32 mouse cellular contexts compared by ENCODE assay signal in genomic region chr3:108123242-108123641, GRCm38 (mm10). TPM values are rescaled to one million over a fixed set of nuclear protein-coding genes. Genes with fewer than 3 reads are reported as not detected.
DNase-seq lines count a peak whose midpoint lies in the region; ATAC-seq and TF ChIP-seq lines count a peak whose summit lies in the region.
"Had no signal": no experiment of that assay in that cellular context is flagged by ENCODE, and none has a peak within 500 bp of the region (broad histone marks: within the 10 kb centered on the region; RNA-seq: fewer than 3 reads in every experiment).

No protein-coding gene starts in this region.

- peak overlapping the region; percentile 81 for H3K27ac ChIP-seq in gastrocnemius, adult 2 months
- H3K27ac ChIP-seq in midbrain, embryonic 11.5 days (ENCODE audit: low read depth, low read length), result no peak overlapping the region
- H3K27ac ChIP-seq in midbrain, embryonic 16.5 days (ENCODE audit: low read length), result no peak overlapping the region
- H3K27ac ChIP-seq: embryonic facial prominence, embryonic 12.5 days; embryonic facial prominence, embryonic 15.5 days; heart, embryonic 15.5 days; hindbrain, embryonic 10.5 days; hindbrain, embryonic 14.5 days; hindbrain, postnatal 0 days had no signal

- 96% methylated on average over 5 of the region's 5 CpGs for WGBS in midbrain, embryonic 11.5 days
- 93% methylated on average over 5 of the region's 5 CpGs for WGBS in midbrain, embryonic 16.5 days

- H3K9me3 ChIP-seq in midbrain, embryonic 11.5 days (ENCODE audit: control insufficient read depth, low read length), result no peaks in the 10 kb centered on the region
- no peaks in the 10 kb centered on the region for H3K9me3 ChIP-seq in midbrain, embryonic 16.5 days (replicated peaks; ENCODE audit: control insufficient read depth, low read length, poor library complexity, severe bottlenecking)
- H3K9me3 ChIP-seq: embryonic facial prominence, embryonic 12.5 days; embryonic facial prominence, embryonic 15.5 days; heart, embryonic 12.5 days; heart, embryonic 15.5 days; hindbrain, embryonic 10.5 days had no signal

- intact Hi-C loops in gastrocnemius, adult 2 months (cut with DNase I), result no loop called here

- TF ChIP-seq CTCF in gastrocnemius, adult 2 months (IDR thresholded peaks at IDR 0.05), result no peak

- no peak for DNase-seq in gastrocnemius, adult 2 months
- DNase-seq in gastrocnemius, postnatal 25 days, result no peak
- DNase-seq in midbrain, embryonic 11.5 days (ENCODE audit: low spot score, missing footprints), result peak; percentile 21
- DNase-seq in lung, postnatal 4 days, result no peak
- no peak for DNase-seq in ovary, postnatal 14 days (ENCODE audit: low spot score)
- DNase-seq: adrenal gland, postnatal 10 days; adrenal gland, postnatal 36 days; cerebellum, adult 11 months; cerebellum, adult 2 months; cerebellum, adult 9-11 months; cerebellum, postnatal 25 days; forebrain, postnatal 0 days; gastrocnemius, postnatal 14 days; heart, postnatal 10 days; heart, postnatal 36 days had no signal

- no peak overlapping the region for H3K4me2 ChIP-seq in midbrain, embryonic 11.5 days
- H3K4me2 ChIP-seq in midbrain, embryonic 16.5 days (ENCODE audit: low read length), result no peak overlapping the region
- H3K4me2 ChIP-seq: embryonic facial prominence, embryonic 12.5 days; embryonic facial prominence, embryonic 15.5 days; heart, embryonic 12.5 days; heart, embryonic 15.5 days; hindbrain, embryonic 14.5 days had no signal

- no peak overlapping the region for H3K4me3 ChIP-seq in gastrocnemius, adult 2 months
- H3K4me3 ChIP-seq in midbrain, embryonic 11.5 days (ENCODE audit: low read depth, low read length), result no peak overlapping the region
- H3K4me3 ChIP-seq in midbrain, embryonic 16.5 days (ENCODE audit: low read depth, low read length), result no peak overlapping the region
- H3K4me3 ChIP-seq: embryonic facial prominence, embryonic 12.5 days; embryonic facial prominence, embryonic 15.5 days; heart, embryonic 12.5 days; heart, embryonic 15.5 days; hindbrain, embryonic 10.5 days had no signal

- H3K4me1 ChIP-seq in midbrain, embryonic 11.5 days (ENCODE audit: control insufficient read depth, insufficient read depth, low read length), result no peaks in the 10 kb centered on the region
- no peaks in the 10 kb centered on the region for H3K4me1 ChIP-seq in midbrain, embryonic 16.5 days (ENCODE audit: control insufficient read depth, insufficient read depth, low read length)
- H3K4me1 ChIP-seq: embryonic facial prominence, embryonic 12.5 days; embryonic facial prominence, embryonic 15.5 days; heart, embryonic 15.5 days had no signal

- no peak for ATAC-seq in midbrain, embryonic 11.5 days (ENCODE audit: low FRiP score)
- ATAC-seq in midbrain, embryonic 16.5 days, result no peak
- peak; percentile 27; the same call in 1 of the 2 replicates for ATAC-seq in granulocyte monocyte progenitor cell, adult 5-6 weeks (replicated peaks; ENCODE audit: poor library complexity, severe bottlenecking)
- ATAC-seq: forebrain, embryonic 14.5 days; forebrain, postnatal 0 days; hindbrain, postnatal 0 days; intestine, embryonic 16.5 days had no signal

- no peaks in the 10 kb centered on the region for H3K27me3 ChIP-seq in midbrain, embryonic 11.5 days (ENCODE audit: control insufficient read depth, insufficient read depth, low read length)
- no peaks in the 10 kb centered on the region for H3K27me3 ChIP-seq in midbrain, embryonic 16.5 days (ENCODE audit: control insufficient read depth, insufficient read depth, low read depth, low read length)
- H3K27me3 ChIP-seq: embryonic facial prominence, embryonic 12.5 days; embryonic facial prominence, embryonic 15.5 days; heart, embryonic 12.5 days; heart, embryonic 15.5 days had no signal

- H3K36me3 ChIP-seq in midbrain, embryonic 11.5 days (ENCODE audit: control insufficient read depth, insufficient read depth, low read length), result peaks cover 6% of the 10 kb centered on the region; the same call in 1 of the 2 replicates
- peaks cover 2% of the 10 kb centered on the region; the same call in 1 of the 2 replicates for H3K36me3 ChIP-seq in midbrain, embryonic 16.5 days (ENCODE audit: control insufficient read depth, insufficient read depth, low read length)

- H3K9ac ChIP-seq in midbrain, embryonic 11.5 days (ENCODE audit: low read length), result no peak overlapping the region
- no peak overlapping the region for H3K9ac ChIP-seq in midbrain, embryonic 16.5 days (ENCODE audit: low read depth, low read length)
- H3K9ac ChIP-seq: embryonic facial prominence, embryonic 12.5 days; embryonic facial prominence, embryonic 15.5 days; forebrain, postnatal 0 days; heart, embryonic 12.5 days; heart, embryonic 15.5 days; hindbrain, embryonic 14.5 days had no signal

RNA-seq across cellular contexts. Expression of gene Gnai3, which starts 22.7 kb away (rescaled TPM):
- total RNA-seq in gastrocnemius, adult 2 months (2021), result 10 to 100 TPM; 12.0 to 13.8 TPM
- 10 to 100 TPM; 11.4 to 11.7 TPM for total RNA-seq in gastrocnemius, postnatal 25 days (2021)
- 217 and 240 TPM in 2 replicates for polyA plus RNA-seq in midbrain, embryonic 11.5 days (2014; fragmentation: Nextera tagmentation; extraction: Ambion mirVana)
- 115 and 125 TPM in 2 replicates for polyA plus RNA-seq in midbrain, embryonic 16.5 days (2015; fragmentation: Nextera tagmentation; extraction: Ambion mirVana)
- 82.3 and 93.1 TPM in 2 replicates for total RNA-seq in granulocyte monocyte progenitor cell, adult 5-6 weeks (2014; fragmentation: Nextera tagmentation)
- total RNA-seq in granulocyte monocyte progenitor cell, adult 5-6 weeks (2017), result 139 and 189 TPM in 2 replicates

RNA-seq across cellular contexts. Expression of gene Gnat2, which starts 30.7 kb away (rescaled TPM):
- total RNA-seq in gastrocnemius, adult 2 months (2021), result under 1 TPM; 0.26 to 0.36 TPM
- under 1 TPM in 1 of 2 experiments, not detected in 1; 0.15 TPM for total RNA-seq in gastrocnemius, postnatal 25 days (2021)
- polyA plus RNA-seq in midbrain, embryonic 11.5 days (2014; fragmentation: Nextera tagmentation; extraction: Ambion mirVana), result 0.30 and 0.90 TPM in 2 replicates
- polyA plus RNA-seq in midbrain, embryonic 16.5 days (2015; fragmentation: Nextera tagmentation; extraction: Ambion mirVana), result 0.15 and 0.19 TPM in 2 replicates
- 1.9 and 2.2 TPM in 2 replicates for total RNA-seq in granulocyte monocyte progenitor cell, adult 5-6 weeks (2014; fragmentation: Nextera tagmentation)
- 2.5 TPM in 1 of 2 replicates, not detected in the other for total RNA-seq in granulocyte monocyte progenitor cell, adult 5-6 weeks (2017)
- total RNA-seq: heart, postnatal 36 days; hindbrain, postnatal 0 days had no signal
- polyA plus RNA-seq: activated CD4-positive, CD25-positive, alpha-beta regulatory T cell, adult 4 months; CD4-positive, CD25-positive, alpha-beta regulatory T cell, adult 4 months; inflammation-experienced regulatory T-cells, adult 6 months had no signal

RNA-seq across cellular contexts. Expression of gene Gpr61, which starts 31.4 kb away (rescaled TPM):
- not detected for total RNA-seq in gastrocnemius, adult 2 months (2021)
- total RNA-seq in gastrocnemius, postnatal 25 days (2021), result not detected
- 0.19 and 0.40 TPM in 2 replicates for polyA plus RNA-seq in midbrain, embryonic 11.5 days (2014; fragmentation: Nextera tagmentation; extraction: Ambion mirVana)
- polyA plus RNA-seq in midbrain, embryonic 16.5 days (2015; fragmentation: Nextera tagmentation; extraction: Ambion mirVana), result 6.1 and 8.3 TPM in 2 replicates
- not detected in 2 replicates for total RNA-seq in granulocyte monocyte progenitor cell, adult 5-6 weeks (2014; fragmentation: Nextera tagmentation)
- total RNA-seq in granulocyte monocyte progenitor cell, adult 5-6 weeks (2017), result not detected in 2 replicates
- total RNA-seq: common myeloid progenitor, adult 5-6 weeks; gastrocnemius, adult 18-20 months; heart, postnatal 10 days; heart, postnatal 36 days had no signal
- polyA plus RNA-seq: activated CD4-positive, CD25-positive, alpha-beta regulatory T cell, adult 4 months; gonadal fat pad, adult 2 months; inflammation-experienced regulatory T-cells, adult 6 months had no signal

RNA-seq across cellular contexts. Expression of gene Ampd2, which starts 36.8 kb away (rescaled TPM):
- total RNA-seq in gastrocnemius, adult 2 months (2021), result 1 to 10 TPM; 3.8 to 5.6 TPM
- total RNA-seq in gastrocnemius, postnatal 25 days (2021), result 1 to 10 TPM; 3.5 to 5.5 TPM
- polyA plus RNA-seq in midbrain, embryonic 11.5 days (2014; fragmentation: Nextera tagmentation; extraction: Ambion mirVana), result 31.2 and 37.0 TPM in 2 replicates
- 71.2 and 72.4 TPM in 2 replicates for polyA plus RNA-seq in midbrain, embryonic 16.5 days (2015; fragmentation: Nextera tagmentation; extraction: Ambion mirVana)
- 126 and 158 TPM in 2 replicates for total RNA-seq in granulocyte monocyte progenitor cell, adult 5-6 weeks (2014; fragmentation: Nextera tagmentation)
- total RNA-seq in granulocyte monocyte progenitor cell, adult 5-6 weeks (2017), result 54.6 and 69.6 TPM in 2 replicates

Comparison
In these comparisons a context has a peak if more than half of its experiments do, and no peak if none do; other contexts are left out.
1. RNA of gene Gnai3, which starts 22.7 kb away (total RNA-seq): 82.3 to 189 TPM in granulocyte monocyte progenitor cell, adult 5-6 weeks; 12.0 to 13.8 TPM in gastrocnemius, adult 2 months and 11.4 to 11.7 TPM in gastrocnemius, postnatal 25 days; every median in the first group is over 4 times any median in the second.